Mouse (Mus musculus) CH12.LX (cell line): ENCODE results near the gene Anks3. TPM values are rescaled to one million over a fixed set of nuclear protein-coding genes. Genes with fewer than 3 reads are reported as not detected.

Source experiments
- DNase-seq: peaks from one replicate; pipeline ENCODE4 v3.0.0-alpha.2; 2013; ENCODE audit errors: extremely low read depth
- H3K27ac ChIP-seq: 2 replicates; pipeline ENCODE4 v1.5.1; 2012; ENCODE audit warnings: low read depth, mild to moderate bottlenecking, control low read depth, moderate library complexity; ENCODE audit not compliant: insufficient read depth
- H3K27me3 ChIP-seq: replicated peaks from 2 replicates; pipeline ENCODE3; 2012; ENCODE audit warnings: inconsistent platforms
- H3K36me3 ChIP-seq, 2 experiments: replicated peaks in 1 of 2; 2 replicates each; pipeline versions ENCODE3 to v1.6.1; 2012; ENCODE audit warnings: inconsistent platforms in 1 of 2, low read length in 1 of 2, mild to moderate bottlenecking in 1 of 2, mixed read lengths in 1 of 2, moderate library complexity in 1 of 2; ENCODE audit not compliant: control insufficient read depth in 1 of 2, insufficient read depth in 1 of 2
- H3K4me1 ChIP-seq, 2 experiments: 2 replicates each; pipeline ENCODE4 v1.6.1; 2012; ENCODE audit warnings: inconsistent platforms in 1 of 2, moderate library complexity in 1 of 2; ENCODE audit not compliant: insufficient read depth in 2 of 2, control insufficient read depth in 1 of 2
- H3K4me2 ChIP-seq: 2 replicates; pipeline ENCODE4 v1.6.1; 2012; ENCODE audit warnings: low read depth, mild to moderate bottlenecking, control low read depth; ENCODE audit not compliant: poor library complexity, insufficient read depth, severe bottlenecking
- H3K4me3 ChIP-seq, 3 experiments: fragments of 150-350 bp in 1 of 3; sonication (generic) in 1 of 3; replicated peaks in 1 of 3; 2 replicates each; pipeline versions ENCODE3 to v1.5.1; 2011 to 2012; ENCODE audit warnings: low read depth in 2 of 3, low read length in 2 of 3, mild to moderate bottlenecking in 2 of 3, moderate library complexity in 2 of 3, control low read depth in 1 of 3, improper control_type of control experiment in 1 of 3, inconsistent platforms in 1 of 3, mixed read lengths in 1 of 3; ENCODE audit not compliant: poor library complexity in 1 of 3
- H3K79me2 ChIP-seq: replicated peaks from 2 replicates; pipeline ENCODE4 v1.6.1; 2012; ENCODE audit warnings: mild to moderate bottlenecking, moderate library complexity; ENCODE audit not compliant: control insufficient read depth, poor library complexity, insufficient read depth, severe bottlenecking; ENCODE audit errors: extremely low read depth
- H3K9ac ChIP-seq: 2 replicates; pipeline ENCODE4 v1.6.1; 2012; ENCODE audit warnings: low read depth, mild to moderate bottlenecking, control low read depth, moderate library complexity; ENCODE audit not compliant: insufficient read depth
- H3K9me3 ChIP-seq: replicated peaks from 2 replicates; pipeline ENCODE3; 2012; ENCODE audit warnings: low read length, inconsistent platforms, mixed read lengths
- CHD1 ChIP-seq: IDR thresholded peaks from 2 replicates; pipeline ENCODE4 v1.6.1; 2012; ENCODE audit warnings: low read depth, low read length, improper control_type of control experiment, inconsistent platforms
- E2F4 ChIP-seq: IDR thresholded peaks from 2 replicates; pipeline ENCODE4 v1.6.1; 2011; ENCODE audit warnings: low read depth, low read length, improper control_type of control experiment; ENCODE audit not compliant: insufficient replicate concordance
- ETS1 ChIP-seq: conservative IDR thresholded peaks from 2 replicates; pipeline ENCODE4 v1.6.1; 2012; ENCODE audit warnings: low read depth, mild to moderate bottlenecking, inconsistent platforms, low read length, improper control_type of control experiment, moderate library complexity
- HCFC1 ChIP-seq: IDR thresholded peaks from 2 replicates; pipeline ENCODE4 v1.6.1; 2012; ENCODE audit warnings: low read depth, mild to moderate bottlenecking, inconsistent platforms, low read length, improper control_type of control experiment
- MAX ChIP-seq: IDR thresholded peaks from 2 replicates; pipeline ENCODE4 v1.6.1; 2011; ENCODE audit warnings: low read length, improper control_type of control experiment
- MXI1 ChIP-seq: IDR thresholded peaks from 2 replicates; pipeline ENCODE4 v1.6.1; 2011; ENCODE audit warnings: mild to moderate bottlenecking, low read depth, low read length, improper control_type of control experiment
- MYC ChIP-seq: IDR thresholded peaks from 2 replicates; pipeline ENCODE4 v1.6.1; 2011; ENCODE audit warnings: low read depth, mild to moderate bottlenecking, improper control_type of control experiment, low read length
- NELFE ChIP-seq: IDR thresholded peaks from 2 replicates; pipeline ENCODE4 v1.6.1; 2011; ENCODE audit warnings: low read depth, low read length, improper control_type of control experiment
- NRF1 ChIP-seq: IDR thresholded peaks from 2 replicates; pipeline ENCODE4 v1.6.1; 2014; ENCODE audit warnings: low read depth, mild to moderate bottlenecking, inconsistent platforms, low read length, improper control_type of control experiment, moderate library complexity
- POLR2AphosphoS2 ChIP-seq: IDR thresholded peaks from 2 replicates; pipeline ENCODE4 v1.6.1; 2011; ENCODE audit warnings: low read depth, low read length, improper control_type of control experiment
- RAD21 ChIP-seq: IDR thresholded peaks from 2 replicates; pipeline ENCODE4 v1.6.1; 2011; ENCODE audit warnings: low read depth, mild to moderate bottlenecking, low read length, improper control_type of control experiment, moderate library complexity
- RCOR1 ChIP-seq: conservative IDR thresholded peaks from 2 replicates; pipeline ENCODE4 v1.6.1; 2012; ENCODE audit warnings: low read depth, mild to moderate bottlenecking, inconsistent platforms, low read length, improper control_type of control experiment
- SMC3 ChIP-seq: IDR thresholded peaks from 2 replicates; pipeline ENCODE4 v1.6.1; 2011; ENCODE audit warnings: low read depth, low read length, improper control_type of control experiment
- TCF12 ChIP-seq: IDR thresholded peaks from 2 replicates; pipeline ENCODE4 v1.6.1; 2014; ENCODE audit warnings: low read depth, mild to moderate bottlenecking, inconsistent platforms, low read length, improper control_type of control experiment
- UBTF ChIP-seq: IDR thresholded peaks from 2 replicates; pipeline ENCODE4 v1.6.1; 2012; ENCODE audit warnings: low read depth, mild to moderate bottlenecking, inconsistent platforms, low read length, improper control_type of control experiment, moderate library complexity
- USF1 ChIP-seq: IDR thresholded peaks from 2 replicates; pipeline ENCODE4 v1.6.1; 2014; ENCODE audit warnings: low read depth, mild to moderate bottlenecking, inconsistent platforms, low read length, improper control_type of control experiment
- ZMIZ1 ChIP-seq: IDR thresholded peaks from 2 replicates; pipeline ENCODE4 v1.6.1; 2012; ENCODE audit warnings: low read depth, mild to moderate bottlenecking, inconsistent platforms, low read length, improper control_type of control experiment
- dilution Hi-C: fragments of 300-500 bp; cut with MboI; formaldehyde crosslinking; loops from 2 replicates; pipeline ENCODE4 v1.14.3; 2020; ENCODE audit warnings: low sequenced_read_pairs; ENCODE audit not compliant: extremely low pct_unique_long_range_greater_than_20kb, extremely low pct_ligation_motif_present
- in situ Hi-C: fragments of 300-500 bp; cut with MboI; formaldehyde crosslinking; loops from 3 replicates; pipeline ENCODE4 v1.14.3; 2019; ENCODE audit warnings: low sequenced_read_pairs, low pct_ligation_motif_present, low pct_unique_long_range_greater_than_20kb, mixed read lengths
- polyA plus RNA-seq: library from polyadenylated mRNA; unstranded; fragments of >175 nt; gene quantifications from 2 replicates; pipeline ENCODE4 v1.2.1, GENCODE M21; 2012; ENCODE audit warnings: low read depth; ENCODE audit not compliant: insufficient read length
- total RNA-seq, 2 experiments: library from RNA; depleted of rRNA; stranded (reverse); fragments of 300-350 nt in 1 of 2; fragments of >200 nt in 1 of 2; gene quantifications; 2 replicates each; pipeline ENCODE4 v1.2.3; 2012 to 2014

Anks3 gene
- total and polyA plus RNA-seq, 3 experiments = 17.0 to 34.9 (median 24.4) TPM

GRCm38 (mm10) chr16:4963346-4963745 lies 659 bp downstream of the Anks3 start:
- H3K27ac ChIP-seq = no peak overlapping the region
- DNase-seq = peak; percentile 34
- H3K9me3 ChIP-seq = no peaks in the 10 kb centered on the region

DNA sequence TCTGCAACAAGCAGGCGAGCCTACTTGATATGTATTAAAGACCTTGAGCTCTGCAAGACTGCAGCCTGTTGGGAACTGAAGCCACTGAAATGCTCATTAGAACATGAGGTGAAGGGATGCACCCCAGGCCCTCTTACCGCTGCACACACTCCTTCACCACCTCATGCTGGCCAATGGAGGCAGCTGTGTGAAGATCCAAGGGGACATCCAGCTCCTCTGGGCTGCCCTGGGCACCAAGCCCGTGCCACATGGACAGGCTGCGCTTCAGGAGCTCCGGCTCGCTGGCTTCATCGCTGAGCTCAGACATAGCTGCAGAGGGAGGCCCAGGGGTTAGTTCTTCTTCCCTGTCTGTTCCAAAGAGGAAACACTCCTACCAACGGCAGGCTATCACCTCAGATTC lies 3.7 kb downstream of the Anks3 start:
- dilution Hi-C loops = no loop called here
- no peak for TF ChIP-seq UBTF
- no peak for TF ChIP-seq NRF1
- TF ChIP-seq HCFC1 = no peak
- no peak for TF ChIP-seq USF1
- TF ChIP-seq E2F4 = no peak
- no peak for TF ChIP-seq CHD1
- no peak for TF ChIP-seq RCOR1
- no peak for TF ChIP-seq TCF12
- TF ChIP-seq MXI1 = no peak
- TF ChIP-seq SMC3 = no peak
- no peak for TF ChIP-seq RAD21
- peaks cover 32 to 54% of the 10 kb centered on the region in 2 experiments for H3K36me3 ChIP-seq
- H3K4me3 ChIP-seq = no peak overlapping the region
- H3K79me2 ChIP-seq = peaks cover 19% of the 10 kb centered on the region
- H3K9me3 ChIP-seq = no peaks in the 10 kb centered on the region
- in situ Hi-C loops = no loop called here
- peaks cover 5 to 67% of the 10 kb centered on the region in 2 experiments for H3K4me1 ChIP-seq
- no peaks in the 10 kb centered on the region for H3K27me3 ChIP-seq
- H3K4me2 ChIP-seq = no peak overlapping the region
- no peak overlapping the region for H3K27ac ChIP-seq
- no peak overlapping the region for H3K9ac ChIP-seq
- no peak for DNase-seq

More at GRCm38 (mm10) chr16:4963346-4963745, 659 bp downstream of the Anks3 start:
- TF ChIP-seq MAX = peak; percentile 80
- TF ChIP-seq RCOR1 = no peak
- 0 out of 2 replicates have a peak, but pooled peaks have one; percentile 21 for TF ChIP-seq MXI1
- TF ChIP-seq ZMIZ1 = peak; percentile 44; the same call in 1 of the 2 replicates
- TF ChIP-seq NELFE = 0 out of 2 replicates have a peak, but pooled peaks have one; percentile 22
- no peak for TF ChIP-seq POLR2AphosphoS2
- 0 out of 2 replicates have a peak, but pooled peaks have one; percentile 30 for TF ChIP-seq MYC
- TF ChIP-seq CHD1 = peak; percentile 39; the same call in 1 of the 2 replicates
- no peak; the same call in 1 of the 2 replicates for TF ChIP-seq ETS1
- dilution Hi-C loops = no loop called here
- peaks cover 5 to 64% of the 10 kb centered on the region in 2 experiments for H3K4me1 ChIP-seq
- no peaks in the 10 kb centered on the region for H3K27me3 ChIP-seq
- H3K4me3 ChIP-seq = peak overlapping the region; percentile 75 to 90 (median 82)
- H3K4me2 ChIP-seq = peak overlapping the region; percentile 77
- peak overlapping the region; percentile 65 for H3K9ac ChIP-seq
- H3K79me2 ChIP-seq = peaks cover 19% of the 10 kb centered on the region
- in situ Hi-C loops = no loop called here
- H3K36me3 ChIP-seq = peaks cover 7 to 33% of the 10 kb centered on the region in 2 experiments
